Mouse (Mus musculus): ENCODE results near the gene Srrm1. TPM values are rescaled to one million over a fixed set of nuclear protein-coding genes. Genes with fewer than 3 reads are reported as not detected.

Srrm1 gene
- polyA plus RNA-seq, 2 experiments, result 176 to 197 TPM

DNA sequence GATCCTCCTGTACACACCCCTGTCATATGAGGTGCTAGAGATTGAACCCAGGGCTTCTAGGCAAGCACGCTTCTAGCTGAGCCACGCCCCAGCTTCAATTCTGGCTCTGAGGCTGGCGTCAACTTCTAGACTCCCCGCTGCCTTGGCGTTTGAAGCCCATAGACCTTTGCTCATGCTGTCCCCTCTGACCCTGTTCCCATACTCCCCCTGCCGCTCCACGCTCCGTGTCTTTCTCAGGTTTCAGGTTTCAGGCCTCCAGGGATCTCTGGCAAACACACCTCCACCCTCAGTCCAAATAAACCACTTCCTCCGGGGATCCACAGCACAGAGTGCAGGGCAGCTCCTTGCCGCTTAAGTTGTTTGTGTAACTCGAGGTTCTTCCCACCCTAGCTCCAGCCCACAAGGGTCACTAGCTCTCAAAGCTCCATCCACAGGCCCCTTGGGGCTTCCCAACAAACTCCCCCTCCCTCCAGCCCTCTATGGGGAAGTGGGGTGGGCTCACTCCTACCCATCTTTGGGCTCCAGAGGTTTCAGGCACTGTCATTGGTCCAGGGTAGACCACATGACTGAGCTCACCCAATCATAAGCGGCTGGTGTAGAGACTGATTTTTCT is 60.5 kb downstream of the Srrm1 start:
- Histone ChIP-seq H3K9ac (ENCODE audit: low read depth, low read length, severe bottlenecking) (no peak overlapping the region), H3K27ac (replicated peaks; ENCODE audit: low read depth, low read length) (no peak overlapping the region), H3K4me3 (replicated peaks; ENCODE audit: low read length) (no peak overlapping the region), H3K4me2 (replicated peaks; ENCODE audit: low read depth, low read length, severe bottlenecking) (peak overlapping the region; percentile 13), H3K27me3 (ENCODE audit: control insufficient read depth, insufficient read depth, low read length) (no peaks in the 10 kb centered on the region), H3K36me3 (ENCODE audit: control insufficient read depth, insufficient read depth, low read length) (no peaks in the 10 kb centered on the region), H3K9me3 (ENCODE audit: control insufficient read depth, low read length) (no peaks in the 10 kb centered on the region), H3K4me1 (ENCODE audit: control insufficient read depth, insufficient read depth, low read length) (peaks cover 19% of the 10 kb centered on the region)
- ATAC-seq (ENCODE audit: low FRiP score, low read depth), result peak; percentile 63
- no peak for DNase-seq (ENCODE audit: low spot score)
- no peak for TF ChIP-seq POLR2A (IDR thresholded peaks at IDR 0.05; ENCODE audit: borderline replicate concordance, extremely low read depth, insufficient read depth, insufficient read length)
- WGBS, result 10% methylated on average over 12 of the region's 12 CpGs

DNA sequence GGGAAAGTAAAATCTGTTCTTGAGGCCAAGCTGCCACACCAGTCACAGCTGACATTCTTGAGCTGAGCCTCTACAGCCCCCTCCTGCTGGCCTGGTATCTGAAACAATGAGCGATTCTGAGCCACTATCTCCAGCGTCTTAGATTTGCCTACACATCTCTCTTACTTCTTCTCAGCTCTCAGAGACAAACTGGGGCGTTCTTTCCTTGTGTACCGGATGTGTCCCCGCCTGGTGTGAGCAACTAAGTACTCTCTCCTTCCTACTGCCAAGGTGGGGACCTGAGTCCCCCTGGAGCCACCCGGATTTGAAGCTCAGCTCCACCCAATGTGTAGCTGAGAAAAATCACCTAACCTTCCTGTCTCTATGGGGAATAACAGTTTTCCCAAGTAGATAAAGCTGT is 61.3 kb downstream of the Srrm1 start:
- H3K4me1 ChIP-seq (ENCODE audit: control insufficient read depth, insufficient read depth, low read length), result peaks cover 14% of the 10 kb centered on the region
- H3K27me3 ChIP-seq (ENCODE audit: control insufficient read depth, insufficient read depth, low read length), result no peaks in the 10 kb centered on the region
- no peak overlapping the region for H3K4me2 ChIP-seq (replicated peaks; ENCODE audit: low read depth, low read length, severe bottlenecking)
- no peaks in the 10 kb centered on the region for H3K9me3 ChIP-seq (ENCODE audit: control insufficient read depth, low read length)
- DNase-seq (ENCODE audit: low spot score) (no peak), ATAC-seq (ENCODE audit: low FRiP score, low read depth) (no peak)
- H3K27ac ChIP-seq (replicated peaks; ENCODE audit: low read depth, low read length), result no peak overlapping the region
- H3K36me3 ChIP-seq (ENCODE audit: control insufficient read depth, insufficient read depth, low read length), result no peaks in the 10 kb centered on the region
- no peak overlapping the region for H3K4me3 ChIP-seq (replicated peaks; ENCODE audit: low read length)
- no peak for TF ChIP-seq POLR2A (IDR thresholded peaks at IDR 0.05; ENCODE audit: borderline replicate concordance, extremely low read depth, insufficient read depth, insufficient read length)
- no peak overlapping the region for H3K9ac ChIP-seq (ENCODE audit: low read depth, low read length, severe bottlenecking)
- WGBS, result 63% methylated on average over 6 of the region's 6 CpGs

DNA sequence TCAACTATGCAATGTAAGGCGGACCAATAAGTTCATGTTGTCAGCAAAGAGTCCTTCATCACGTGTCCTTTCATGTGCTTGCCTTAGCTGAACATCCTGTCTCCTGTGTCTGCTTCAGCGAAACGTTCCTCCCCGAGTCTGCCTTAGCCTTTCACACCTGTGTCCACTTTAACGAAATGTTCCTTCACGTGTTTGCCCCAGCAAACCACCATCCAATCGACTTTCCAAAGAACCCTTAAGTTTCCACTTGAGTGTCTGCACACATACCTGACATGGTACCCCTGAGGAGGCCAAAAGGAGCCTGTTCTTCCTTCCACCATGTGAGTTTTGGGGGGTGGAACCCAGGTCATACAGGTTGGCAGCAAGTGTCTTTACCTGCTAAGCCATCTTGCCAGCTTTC is 61.9 kb downstream of the Srrm1 start:
- ATAC-seq (ENCODE audit: low FRiP score, low read depth), result no peak
- no peaks in the 10 kb centered on the region for H3K9me3 ChIP-seq (ENCODE audit: control insufficient read depth, low read length)
- no peak for DNase-seq (ENCODE audit: low spot score)
- no peak overlapping the region for H3K4me2 ChIP-seq (replicated peaks; ENCODE audit: low read depth, low read length, severe bottlenecking)
- H3K27me3 ChIP-seq (ENCODE audit: control insufficient read depth, insufficient read depth, low read length), result no peaks in the 10 kb centered on the region
- H3K4me3 ChIP-seq (replicated peaks; ENCODE audit: low read length), result no peak overlapping the region
- H3K4me1 ChIP-seq (ENCODE audit: control insufficient read depth, insufficient read depth, low read length), result peaks cover 14% of the 10 kb centered on the region
- TF ChIP-seq POLR2A (IDR thresholded peaks at IDR 0.05; ENCODE audit: borderline replicate concordance, extremely low read depth, insufficient read depth, insufficient read length), result no peak
- no peak overlapping the region for H3K27ac ChIP-seq (replicated peaks; ENCODE audit: low read depth, low read length)
- no peaks in the 10 kb centered on the region for H3K36me3 ChIP-seq (ENCODE audit: control insufficient read depth, insufficient read depth, low read length)
- H3K9ac ChIP-seq (ENCODE audit: low read depth, low read length, severe bottlenecking), result no peak overlapping the region
- WGBS, result 86% methylated on average over 8 of the region's 8 CpGs

DNA sequence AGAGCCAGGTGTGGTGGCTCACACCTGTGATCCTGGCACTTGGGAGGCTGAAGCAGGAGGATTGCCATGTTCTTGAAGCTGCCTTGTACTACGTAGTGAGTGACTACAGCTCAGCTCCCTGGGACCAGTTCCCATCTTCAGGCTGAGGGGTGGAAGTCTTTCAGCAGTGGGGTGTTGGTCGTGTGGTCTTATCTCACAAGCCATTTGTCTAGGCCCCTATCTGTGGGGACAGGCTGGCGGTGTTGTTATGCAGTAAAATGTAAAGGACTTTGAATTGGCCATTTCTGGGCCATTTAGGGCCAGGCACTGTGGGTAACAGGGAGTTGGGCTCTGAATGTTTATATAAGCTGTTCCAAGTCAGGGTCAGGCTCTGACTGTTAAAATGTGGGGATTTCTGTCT is 65.1 kb downstream of the Srrm1 start:
- H3K4me3 ChIP-seq (replicated peaks; ENCODE audit: low read length), result no peak overlapping the region
- H3K36me3 ChIP-seq (ENCODE audit: control insufficient read depth, insufficient read depth, low read length), result no peaks in the 10 kb centered on the region
- 58% methylated on average over 3 of the region's 3 CpGs for WGBS
- H3K27me3 ChIP-seq (ENCODE audit: control insufficient read depth, insufficient read depth, low read length), result no peaks in the 10 kb centered on the region
- DNase-seq (ENCODE audit: low spot score), result no peak
- H3K9ac ChIP-seq (ENCODE audit: low read depth, low read length, severe bottlenecking), result no peak overlapping the region
- H3K27ac ChIP-seq (replicated peaks; ENCODE audit: low read depth, low read length), result no peak overlapping the region
- ATAC-seq (ENCODE audit: low FRiP score, low read depth), result no peak
- TF ChIP-seq POLR2A (IDR thresholded peaks at IDR 0.05; ENCODE audit: borderline replicate concordance, extremely low read depth, insufficient read depth, insufficient read length), result no peak
- H3K4me2 ChIP-seq (replicated peaks; ENCODE audit: low read depth, low read length, severe bottlenecking), result no peak overlapping the region
- no peaks in the 10 kb centered on the region for H3K9me3 ChIP-seq (ENCODE audit: control insufficient read depth, low read length)
- peaks cover 19% of the 10 kb centered on the region for H3K4me1 ChIP-seq (ENCODE audit: control insufficient read depth, insufficient read depth, low read length)

DNA sequence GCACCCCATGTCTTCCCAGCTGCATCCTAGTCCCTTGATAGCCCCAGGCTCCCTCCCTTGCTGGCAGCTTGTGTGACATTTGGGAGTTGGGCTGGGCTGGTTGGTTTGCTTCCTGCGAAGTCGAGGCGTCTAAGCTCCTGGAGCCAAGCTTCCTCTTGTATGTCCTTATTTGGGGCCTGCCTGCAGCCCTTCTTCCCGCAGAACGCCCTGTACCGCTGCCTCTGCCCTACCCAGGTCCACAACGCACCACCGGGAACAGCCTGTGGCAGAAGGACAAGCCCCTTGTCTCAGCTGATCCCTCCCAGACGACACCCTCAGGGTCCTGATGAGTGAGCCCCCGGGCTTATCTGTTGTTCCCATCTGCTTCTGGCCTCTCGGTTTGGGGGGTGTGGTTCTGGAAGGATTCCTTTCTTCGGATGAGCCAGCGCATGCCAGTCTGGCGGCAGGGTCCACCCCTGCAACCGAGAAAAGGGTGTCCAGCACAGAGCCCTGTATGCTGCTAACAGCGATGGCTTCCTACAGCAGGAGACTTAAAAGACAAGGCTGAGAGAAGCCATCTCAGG is 66.2 kb downstream of the Srrm1 start:
- H3K27ac ChIP-seq (replicated peaks; ENCODE audit: low read depth, low read length), result no peak overlapping the region
- ATAC-seq (ENCODE audit: low FRiP score, low read depth) (no peak), DNase-seq (ENCODE audit: low spot score) (no peak)
- H3K4me3 ChIP-seq (replicated peaks; ENCODE audit: low read length), result no peak overlapping the region
- peaks cover 12% of the 10 kb centered on the region; the same call in 1 of the 2 replicates for H3K4me1 ChIP-seq (ENCODE audit: control insufficient read depth, insufficient read depth, low read length)
- H3K36me3 ChIP-seq (ENCODE audit: control insufficient read depth, insufficient read depth, low read length), result no peaks in the 10 kb centered on the region
- 0 out of 2 replicates have a peak overlapping the region, but pooled peaks have one; percentile 12 for H3K9ac ChIP-seq (ENCODE audit: low read depth, low read length, severe bottlenecking)
- 7% methylated on average over 16 of the region's 16 CpGs for WGBS
- H3K9me3 ChIP-seq (ENCODE audit: control insufficient read depth, low read length), result no peaks in the 10 kb centered on the region
- no peak for TF ChIP-seq POLR2A (IDR thresholded peaks at IDR 0.05; ENCODE audit: borderline replicate concordance, extremely low read depth, insufficient read depth, insufficient read length)
- H3K27me3 ChIP-seq (ENCODE audit: control insufficient read depth, insufficient read depth, low read length), result no peaks in the 10 kb centered on the region
- H3K4me2 ChIP-seq (replicated peaks; ENCODE audit: low read depth, low read length, severe bottlenecking), result peak overlapping the region; percentile 33

Measured in limb, embryonic 14.5 days (tissue).